Mouse (Mus musculus) intestine, postnatal 0 days (tissue): ENCODE data around the gene Kcnip4. TPM values are rescaled to one million over a fixed set of nuclear protein-coding genes. Genes with fewer than 3 reads are reported as not detected.

Source experiments
- ATAC-seq: fragments of 200-750 bp; cut with Nextera tagmentation; 2 replicates; pipeline ENCODE4 v1.8.0; 2017; ENCODE audit warnings: mild to moderate bottlenecking, moderate TSS enrichment, moderate library complexity
- H3K27ac ChIP-seq: fragments of 300-500 bp; sonication (generic); 2 replicates; pipeline ENCODE4 v1.5.1; 2014; ENCODE audit warnings: mild to moderate bottlenecking, low read depth, low read length, moderate library complexity
- H3K27me3 ChIP-seq: fragments of 300-500 bp; sonication (generic); replicated peaks from 2 replicates; pipeline ENCODE4 v1.6.1; 2014; ENCODE audit warnings: low read length, mixed read lengths; ENCODE audit not compliant: control insufficient read depth, insufficient read depth
- H3K36me3 ChIP-seq: fragments of 300-500 bp; sonication (generic); 2 replicates; pipeline ENCODE4 v1.6.1; 2014; ENCODE audit warnings: mild to moderate bottlenecking, moderate library complexity; ENCODE audit not compliant: control insufficient read depth, insufficient read depth
- H3K4me1 ChIP-seq: fragments of 300-500 bp; sonication (generic); replicated peaks from 2 replicates; pipeline ENCODE4 v1.6.1; 2014; ENCODE audit warnings: antibody characterized with exemption, low read length, mixed read lengths; ENCODE audit not compliant: control insufficient read depth, insufficient read depth
- H3K4me2 ChIP-seq: fragments of 300-500 bp; sonication (generic); replicated peaks from 2 replicates; pipeline ENCODE4 v1.6.1; 2014; ENCODE audit warnings: low read depth, mild to moderate bottlenecking, moderate library complexity
- H3K4me3 ChIP-seq: fragments of 300-500 bp; sonication (generic); 2 replicates; pipeline ENCODE4 v1.5.1; 2014; ENCODE audit warnings: low read depth, low read length
- H3K9ac ChIP-seq: fragments of 300-500 bp; sonication (generic); 2 replicates; pipeline ENCODE4 v1.6.1; 2014; ENCODE audit warnings: mild to moderate bottlenecking, low read depth, low read length
- H3K9me3 ChIP-seq: fragments of 300-500 bp; sonication (generic); 2 replicates; pipeline ENCODE4 v1.6.1; 2016; ENCODE audit warnings: mixed run types; ENCODE audit not compliant: control insufficient read depth
- CTCF ChIP-seq: sonication (generic); IDR thresholded peaks from 2 replicates; pipeline ENCODE4 v1.5.1; 2016; ENCODE audit warnings: low read depth, mild to moderate bottlenecking, control low read depth, antibody characterized with exemption, moderate library complexity
- WGBS: fragments of 180-500 bp; shearing (Covaris S2); extraction: QIAGEN DNeasy Blood & Tissue Kit; methylation state at CpG from one replicate; pipeline ENCODE4 v1.1.7; 2014; 5-methylcytosine and 5-hydroxymethylcytosine counted together
- polyA plus RNA-seq: library from polyadenylated mRNA; unstranded; fragments of >200 nt; fragmentation: Nextera tagmentation; extraction: Ambion mirVana; gene quantifications from 2 replicates; pipeline ENCODE4 v1.2.1, GENCODE M21; 2015

Kcnip4 gene
- polyA plus RNA-seq, 1 experiment from 2014 or later, result 1.5 TPM

GRCm38 (mm10) chr5:48500204-48500603 lies 1024.5 kb downstream of the Kcnip4 start:
- ATAC-seq, result peak; percentile 38; the same call in 1 of the 2 replicates
- H3K27ac ChIP-seq, result no peak overlapping the region
- no peaks in the 10 kb centered on the region for H3K27me3 ChIP-seq
- H3K4me3 ChIP-seq, result no peak overlapping the region
- WGBS, result 16% methylated on average over 5 of the region's 5 CpGs
- TF ChIP-seq CTCF, result no peak
- no peaks in the 10 kb centered on the region for H3K4me1 ChIP-seq
- no peak overlapping the region for H3K4me2 ChIP-seq
- H3K9me3 ChIP-seq, result no peaks in the 10 kb centered on the region
- H3K36me3 ChIP-seq, result no peaks in the 10 kb centered on the region
- H3K9ac ChIP-seq, result no peak overlapping the region

DNA sequence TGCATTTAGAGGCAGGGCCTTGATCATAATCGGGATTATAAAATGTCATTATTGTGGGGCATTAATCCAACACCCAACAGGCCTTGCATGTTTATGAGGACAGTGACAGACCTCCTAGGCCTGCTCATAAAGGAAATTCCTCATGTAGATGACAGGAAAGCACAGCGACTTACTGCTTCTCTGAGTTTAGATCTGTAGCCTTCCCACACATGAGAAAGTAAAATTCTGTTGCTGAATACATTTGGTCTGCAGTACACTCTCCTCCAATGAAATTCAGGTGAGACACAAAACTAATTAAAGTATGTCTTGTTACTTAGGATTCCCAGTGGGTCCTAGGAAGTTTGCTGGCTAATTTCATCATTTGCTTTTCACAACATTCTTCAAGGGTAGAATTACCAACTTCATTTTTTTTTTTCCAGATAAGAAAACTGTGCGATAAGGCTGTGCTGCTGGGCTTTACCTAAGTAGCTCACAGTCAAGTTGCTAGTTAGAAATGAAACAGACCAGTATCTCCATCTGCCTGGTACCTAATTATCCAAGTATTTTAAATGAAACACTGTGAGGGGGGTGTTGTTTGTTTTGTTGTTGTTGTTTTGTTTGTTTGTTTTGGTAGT lies 1033.7 kb downstream of the Kcnip4 start:
- H3K9me3 ChIP-seq, result no peaks in the 10 kb centered on the region
- 70% methylated on average over 3 of the region's 3 CpGs for WGBS
- H3K4me2 ChIP-seq, result no peak overlapping the region
- no peak for TF ChIP-seq CTCF
- H3K36me3 ChIP-seq, result no peaks in the 10 kb centered on the region
- H3K27ac ChIP-seq, result no peak overlapping the region
- no peaks in the 10 kb centered on the region for H3K27me3 ChIP-seq
- H3K4me1 ChIP-seq, result no peaks in the 10 kb centered on the region
- H3K9ac ChIP-seq, result no peak overlapping the region
- ATAC-seq, result no peak
- no peak overlapping the region for H3K4me3 ChIP-seq

GRCm38 (mm10) chr5:48489549-48490288 lies 1035.0 kb downstream of the Kcnip4 start:
- Histone ChIP-seq H3K4me1 (no peaks in the 10 kb centered on the region), H3K9ac (no peak overlapping the region), H3K9me3 (no peaks in the 10 kb centered on the region), H3K4me2 (no peak overlapping the region), H3K36me3 (no peaks in the 10 kb centered on the region), H3K27ac (no peak overlapping the region), H3K27me3 (no peaks in the 10 kb centered on the region), H3K4me3 (no peak overlapping the region)
- ATAC-seq, result no peak
- TF ChIP-seq CTCF, result no peak
- 64% methylated on average over 5 of the region's 5 CpGs for WGBS

DNA sequence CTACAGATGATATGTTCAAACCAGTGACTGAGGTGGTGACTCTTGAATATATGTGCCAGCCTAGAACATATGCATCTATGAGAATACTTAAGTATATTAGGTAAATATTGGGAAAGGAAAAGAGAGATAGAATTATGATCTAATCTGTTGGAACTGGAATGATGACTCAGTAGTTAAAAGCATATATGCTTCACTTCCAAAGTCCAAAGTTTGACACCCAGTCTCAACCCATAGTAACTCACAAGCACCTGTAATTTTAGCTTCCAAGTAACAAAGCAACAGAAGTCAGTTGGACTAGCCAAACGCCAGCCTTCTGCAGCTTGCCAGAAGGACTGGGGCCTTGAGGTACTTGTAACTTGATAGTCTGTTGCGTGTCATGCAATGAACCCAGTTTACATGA lies 1041.6 kb downstream of the Kcnip4 start:
- H3K27ac ChIP-seq, result no peak overlapping the region
- H3K4me3 ChIP-seq, result no peak overlapping the region
- H3K9ac ChIP-seq, result no peak overlapping the region
- no peaks in the 10 kb centered on the region for H3K4me1 ChIP-seq
- H3K9me3 ChIP-seq, result no peaks in the 10 kb centered on the region
- 49% methylated on average over 2 of the region's 2 CpGs for WGBS
- no peaks in the 10 kb centered on the region for H3K27me3 ChIP-seq
- H3K36me3 ChIP-seq, result no peaks in the 10 kb centered on the region
- no peak overlapping the region for H3K4me2 ChIP-seq
- no peak for TF ChIP-seq CTCF
- ATAC-seq, result no peak

- H3K4me3 ChIP-seq, result no peak overlapping the region
- no peak for ATAC-seq
- 59% methylated on average over 2 of the region's 2 CpGs for WGBS
- H3K9me3 ChIP-seq, result no peaks in the 10 kb centered on the region
- no peaks in the 10 kb centered on the region for H3K4me1 ChIP-seq
- no peaks in the 10 kb centered on the region for H3K36me3 ChIP-seq
- H3K27me3 ChIP-seq, result no peaks in the 10 kb centered on the region
- H3K27ac ChIP-seq, result no peak overlapping the region
- no peak overlapping the region for H3K4me2 ChIP-seq
- TF ChIP-seq CTCF, result no peak
- no peak overlapping the region for H3K9ac ChIP-seq
These were observed 1064.5 kb downstream of the Kcnip4 start for GRCm38 (mm10) chr5:48460221-48460620.

- Histone ChIP-seq H3K27ac (no peak overlapping the region), H3K9ac (no peak overlapping the region), H3K36me3 (no peaks in the 10 kb centered on the region), H3K4me1 (no peaks in the 10 kb centered on the region), H3K4me3 (no peak overlapping the region), H3K9me3 (no peaks in the 10 kb centered on the region), H3K27me3 (no peaks in the 10 kb centered on the region), H3K4me2 (no peak overlapping the region)
- ATAC-seq, result no peak
- TF ChIP-seq CTCF, result no peak
- WGBS, result 70% methylated on average over 1 of the region's 1 CpGs
These were observed 1075.8 kb downstream of the Kcnip4 start for GRCm38 (mm10) chr5:48448888-48449287.
